Mouse (Mus musculus): Measurements from ENCODE around the gene Lrrc59.
"Not testable (repeated sequence)": the region's sequence is repeated elsewhere in the genome, so short reads cannot be mapped to it uniquely, and the experiment has no call there.

Gene Lrrc59

GRCm38 (mm10) chr11:94631969-94632368 lies 2.4 kb downstream of the Lrrc59 start:
- no peak for DNase-seq (ENCODE audit: low spot score)

GRCm38 (mm10) chr11:94632988-94633387 lies 3.4 kb downstream of the Lrrc59 start:
- no peak for DNase-seq (ENCODE audit: low spot score)

GRCm38 (mm10) chr11:94634431-94634830 lies 4.9 kb downstream of the Lrrc59 start:
- no peak for DNase-seq (ENCODE audit: low spot score)

GRCm38 (mm10) chr11:94644461-94645219 lies 15.1 kb downstream of the Lrrc59 start:
- DNase-seq (ENCODE audit: low spot score): no peak

- DNase-seq (ENCODE audit: low spot score): no peak
Measured at GRCm38 (mm10) chr11:94646457-94646856, 16.9 kb downstream of the Lrrc59 start.

- DNase-seq (ENCODE audit: low spot score): not testable (repeated sequence)
Measured at GRCm38 (mm10) chr11:94651241-94651640, 21.7 kb downstream of the Lrrc59 start.

GRCm38 (mm10) chr11:94652973-94653372 lies 23.4 kb downstream of the Lrrc59 start:
- DNase-seq (ENCODE audit: low spot score): no peak

GRCm38 (mm10) chr11:94653663-94654436 lies 24.3 kb downstream of the Lrrc59 start, which contains the start of the genes Mrpl27 and Eme1:
Gene Mrpl27 (plus strand): TSS chr11:94653767.
Gene Eme1 (minus strand): TSS chr11:94653964.
- peak; percentile 60 for DNase-seq (ENCODE audit: low spot score)

GRCm38 (mm10) chr11:94661344-94661743 lies 31.8 kb downstream of the Lrrc59 start:
- no peak for DNase-seq (ENCODE audit: low spot score)

- no peak for DNase-seq (ENCODE audit: low spot score)
Measured at GRCm38 (mm10) chr11:94665281-94665680, 35.7 kb downstream of the Lrrc59 start.

GRCm38 (mm10) chr11:94674984-94675383 lies 45.4 kb downstream of the Lrrc59 start:
- no peak for DNase-seq (ENCODE audit: low spot score)

- DNase-seq (ENCODE audit: low spot score): no peak
Measured at GRCm38 (mm10) chr11:94675446-94675845, 45.9 kb downstream of the Lrrc59 start.

GRCm38 (mm10) chr11:94676308-94676707 lies 46.7 kb downstream of the Lrrc59 start:
- no peak for DNase-seq (ENCODE audit: low spot score)

- DNase-seq (ENCODE audit: low spot score): peak; percentile 86
Measured at GRCm38 (mm10) chr11:94676754-94677606, 47.4 kb downstream of the Lrrc59 start, which contains the start of gene Xylt2. Gene Xylt2 (minus strand): TSS chr11:94677515.

- DNase-seq (ENCODE audit: low spot score): no peak
Measured at GRCm38 (mm10) chr11:94677607-94678145, 48.1 kb downstream of the Lrrc59 start.

- no peak for DNase-seq (ENCODE audit: low spot score)
Measured at GRCm38 (mm10) chr11:94680639-94681038, 51.1 kb downstream of the Lrrc59 start.

- DNase-seq (ENCODE audit: low spot score): no peak
Measured at GRCm38 (mm10) chr11:94681640-94682039, 52.1 kb downstream of the Lrrc59 start.

GRCm38 (mm10) chr11:94682427-94682826 lies 52.9 kb downstream of the Lrrc59 start:
- no peak for DNase-seq (ENCODE audit: low spot score)

- no peak for DNase-seq (ENCODE audit: low spot score)
Measured at GRCm38 (mm10) chr11:94687178-94687577, 57.6 kb downstream of the Lrrc59 start.

- DNase-seq (ENCODE audit: low spot score): not testable (repeated sequence)
Measured at GRCm38 (mm10) chr11:94692502-94692901, 62.9 kb downstream of the Lrrc59 start.
